Mouse (Mus musculus): ENCODE measurements around the gene Snn. TPM values are rescaled to one million over a fixed set of nuclear protein-coding genes. Genes with fewer than 3 reads are reported as not detected.
A peak's percentile ranks its signal among the peaks of the same experiment; 100 is the strongest.

Snn gene
- polyA plus RNA-seq, 1 experiment from 2014 or later, result 34.5 TPM

DNA sequence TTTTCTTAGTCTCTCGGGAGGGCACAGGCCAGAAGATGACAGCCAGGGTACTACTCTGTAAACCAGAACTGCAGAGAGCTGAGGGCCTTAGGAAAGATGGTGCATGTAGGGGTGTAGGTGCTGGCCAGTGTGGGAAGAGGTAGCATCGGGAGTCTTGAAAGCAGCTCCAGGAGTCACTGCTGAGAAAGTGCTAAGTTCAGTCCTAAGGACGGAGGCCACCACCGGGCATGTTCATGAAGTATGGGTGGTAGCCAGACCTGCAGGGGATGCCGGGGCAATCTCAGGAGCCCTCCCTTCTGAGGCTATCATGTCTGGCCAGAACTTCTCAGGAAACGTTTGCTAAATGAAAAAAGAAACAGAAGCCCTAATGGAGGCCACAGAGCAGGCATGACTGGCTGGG lies 8.5 kb downstream of the Snn start:
- H3K4me2 ChIP-seq, result 0 out of 2 replicates have a peak overlapping the region, but pooled peaks have one; percentile 5

DNA sequence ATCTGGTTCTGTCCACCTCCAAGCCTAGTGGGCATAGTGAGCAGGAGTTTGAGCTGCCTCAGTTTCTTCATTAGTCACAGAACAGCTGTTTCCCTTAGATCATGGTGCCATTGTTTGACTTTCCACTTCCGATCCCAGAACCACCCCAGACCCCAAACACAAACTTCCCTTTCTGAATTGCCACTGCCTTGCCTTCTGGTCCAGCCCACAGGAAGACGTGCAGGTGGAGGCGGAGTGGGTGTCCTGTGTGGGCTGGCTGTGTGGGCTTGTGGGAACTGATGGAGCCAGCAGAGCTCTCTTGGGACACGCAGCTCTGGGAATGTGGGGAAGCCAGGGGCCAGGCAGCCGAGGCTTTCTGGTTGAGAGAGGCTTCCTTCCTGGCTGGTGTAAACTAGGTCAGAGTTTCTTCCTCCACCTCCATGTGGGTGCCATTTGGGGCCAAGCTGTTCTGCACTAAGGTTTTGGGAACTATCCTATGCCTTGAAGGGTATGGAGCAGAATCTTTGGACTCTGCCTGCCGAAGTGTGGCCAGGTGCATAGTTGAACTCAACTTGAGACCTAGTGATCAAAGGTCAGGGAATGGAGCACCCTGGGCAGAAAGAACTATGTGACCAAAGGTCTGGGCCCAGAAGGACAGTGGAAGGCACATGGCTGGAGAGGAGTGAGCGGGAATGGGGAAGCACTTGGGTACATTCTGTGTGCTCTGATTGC lies 9.1 kb downstream of the Snn start:
- Histone ChIP-seq H3K9ac (no peak overlapping the region), H3K27me3 (no peaks in the 10 kb centered on the region), H3K27ac (peak overlapping the region; percentile 43; the same call in 1 of the 2 replicates), H3K9me3 (no peaks in the 10 kb centered on the region), H3K4me3 (no peak overlapping the region), H3K4me1 (peaks cover 52% of the 10 kb centered on the region), H3K4me2 (no peak overlapping the region), H3K36me3 (peaks cover 37% of the 10 kb centered on the region)
- 66% methylated on average over 7 of the region's 7 CpGs for WGBS
- ATAC-seq (ENCODE audit: insufficient number of reproducible peaks, low FRiP score, low TSS enrichment, low read depth), result no peak

More for the DNA sequence above, 8.5 kb downstream of the Snn start:
- H3K9me3 ChIP-seq, result no peaks in the 10 kb centered on the region
- H3K27ac ChIP-seq, result peak overlapping the region; percentile 43
- no peak for ATAC-seq (ENCODE audit: insufficient number of reproducible peaks, low FRiP score, low TSS enrichment, low read depth)
- H3K4me1 ChIP-seq, result peaks cover 55% of the 10 kb centered on the region
- H3K36me3 ChIP-seq, result peaks cover 31% of the 10 kb centered on the region
- 70% methylated on average over 6 of the region's 6 CpGs for WGBS
- H3K27me3 ChIP-seq, result no peaks in the 10 kb centered on the region
- no peak overlapping the region for H3K9ac ChIP-seq
- H3K4me3 ChIP-seq, result no peak overlapping the region

DNA sequence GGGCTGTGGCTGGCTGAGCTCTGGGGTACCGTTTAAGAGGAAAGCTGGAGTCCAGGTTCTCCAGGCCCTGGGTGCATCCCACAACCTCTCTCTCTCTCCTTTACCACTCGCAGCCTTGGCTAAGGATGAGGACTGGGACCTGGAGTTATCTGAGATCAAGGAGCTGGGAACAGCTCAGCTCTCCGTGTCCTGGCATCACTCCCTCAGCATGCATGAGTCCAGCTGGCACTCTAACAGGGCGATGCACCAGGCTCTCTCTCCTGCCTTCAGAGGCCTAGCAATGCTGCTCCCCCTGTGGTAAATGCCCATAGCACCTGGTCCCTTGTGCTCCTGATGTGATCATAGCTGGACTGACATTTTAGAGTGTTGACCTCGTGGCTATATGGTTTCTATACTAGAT lies 10.4 kb downstream of the Snn start:
- no peaks in the 10 kb centered on the region for H3K27me3 ChIP-seq
- H3K4me3 ChIP-seq, result no peak overlapping the region
- no peak overlapping the region for H3K4me2 ChIP-seq
- H3K9me3 ChIP-seq, result no peaks in the 10 kb centered on the region
- peaks cover 48% of the 10 kb centered on the region for H3K4me1 ChIP-seq
- ATAC-seq (ENCODE audit: insufficient number of reproducible peaks, low FRiP score, low TSS enrichment, low read depth), result no peak
- H3K27ac ChIP-seq, result 0 out of 2 replicates have a peak overlapping the region, but pooled peaks have one; percentile 9
- 71% methylated on average over 5 of the region's 5 CpGs for WGBS
- peaks cover 50% of the 10 kb centered on the region for H3K36me3 ChIP-seq
- no peak overlapping the region for H3K9ac ChIP-seq

DNA sequence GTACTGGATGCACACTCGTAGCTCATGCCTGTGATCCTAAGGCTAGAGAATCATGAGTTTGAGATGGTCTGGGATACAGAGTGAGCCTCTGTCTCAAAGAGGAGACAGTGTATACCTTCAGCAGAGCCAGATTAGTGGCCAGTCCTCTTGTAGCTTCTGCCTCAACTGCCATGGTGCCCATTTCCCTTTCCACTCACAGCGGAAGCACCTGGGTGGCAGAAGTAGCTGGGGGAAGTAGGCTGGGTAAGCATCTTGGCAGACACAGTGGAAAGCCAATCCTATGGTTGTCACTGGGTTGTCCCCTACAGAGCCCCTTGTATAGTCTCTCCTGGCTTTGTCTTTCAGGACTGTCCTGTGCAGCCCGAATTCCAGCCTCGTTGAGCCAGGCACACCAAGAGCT lies 11.1 kb downstream of the Snn start:
- ATAC-seq (ENCODE audit: insufficient number of reproducible peaks, low FRiP score, low TSS enrichment, low read depth), result no peak
- peaks cover 48% of the 10 kb centered on the region for H3K4me1 ChIP-seq
- no peak overlapping the region for H3K4me3 ChIP-seq
- H3K4me2 ChIP-seq, result no peak overlapping the region
- H3K36me3 ChIP-seq, result peaks cover 57% of the 10 kb centered on the region
- no peaks in the 10 kb centered on the region for H3K27me3 ChIP-seq
- H3K27ac ChIP-seq, result no peak overlapping the region
- H3K9me3 ChIP-seq, result no peaks in the 10 kb centered on the region
- WGBS, result 90% methylated on average over 4 of the region's 4 CpGs
- no peak overlapping the region for H3K9ac ChIP-seq

DNA sequence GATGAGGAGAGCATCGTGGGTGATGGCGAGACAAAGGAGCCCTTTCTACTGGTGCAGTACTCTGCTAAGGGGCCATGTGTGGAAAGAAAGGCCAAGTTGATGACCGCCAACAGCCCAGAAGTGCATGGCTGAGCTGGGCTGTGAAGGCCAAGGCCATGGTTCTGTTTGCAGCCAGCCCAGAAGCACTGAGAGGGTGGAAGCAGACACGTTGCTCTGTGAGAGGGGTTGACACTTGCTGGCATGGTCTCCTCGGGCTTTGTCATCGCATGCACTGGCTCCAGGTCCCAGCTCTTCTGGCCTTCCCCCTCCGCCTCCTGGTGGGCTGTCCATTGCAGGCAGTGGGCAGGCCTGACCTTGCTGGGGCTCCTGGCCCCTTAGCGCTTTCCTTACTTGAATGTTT lies 11.7 kb downstream of the Snn start:
- Histone ChIP-seq H3K4me1 (peaks cover 44% of the 10 kb centered on the region), H3K27ac (0 out of 2 replicates have a peak overlapping the region, but pooled peaks have one; percentile 22), H3K36me3 (peaks cover 61% of the 10 kb centered on the region), H3K4me3 (no peak overlapping the region), H3K27me3 (no peaks in the 10 kb centered on the region), H3K9me3 (no peaks in the 10 kb centered on the region), H3K4me2 (no peak overlapping the region), H3K9ac (no peak overlapping the region)
- WGBS, result 83% methylated on average over 8 of the region's 8 CpGs
- ATAC-seq (ENCODE audit: insufficient number of reproducible peaks, low FRiP score, low TSS enrichment, low read depth), result no peak

DNA sequence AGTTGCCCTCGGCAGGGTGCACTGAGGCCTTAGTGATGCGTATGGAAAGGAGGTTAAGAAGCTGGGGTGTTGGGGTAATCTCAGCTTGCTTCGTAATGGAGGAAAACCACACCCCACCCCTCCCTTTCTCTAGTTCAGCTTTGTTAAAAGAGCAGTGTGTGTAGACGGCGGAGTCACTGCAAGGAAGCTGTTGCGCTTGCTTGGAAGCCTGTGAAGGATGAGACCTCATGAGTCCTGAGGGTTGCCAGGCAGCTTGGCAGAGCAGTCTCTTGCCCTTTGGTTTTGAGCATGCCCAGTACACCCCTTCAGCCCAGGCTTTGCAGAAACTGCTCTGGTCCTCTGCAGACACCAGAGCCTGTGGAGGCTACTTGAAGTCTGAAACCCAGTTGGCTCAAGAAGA lies 12.3 kb downstream of the Snn start:
- no peak overlapping the region for H3K4me3 ChIP-seq
- ATAC-seq (ENCODE audit: insufficient number of reproducible peaks, low FRiP score, low TSS enrichment, low read depth), result no peak
- no peak overlapping the region for H3K9ac ChIP-seq
- no peaks in the 10 kb centered on the region for H3K27me3 ChIP-seq
- H3K9me3 ChIP-seq, result no peaks in the 10 kb centered on the region
- peak overlapping the region; percentile 22; the same call in 1 of the 2 replicates for H3K27ac ChIP-seq
- 74% methylated on average over 6 of the region's 6 CpGs for WGBS
- H3K36me3 ChIP-seq, result peaks cover 64% of the 10 kb centered on the region
- no peak overlapping the region for H3K4me2 ChIP-seq
- peaks cover 37% of the 10 kb centered on the region for H3K4me1 ChIP-seq

DNA sequence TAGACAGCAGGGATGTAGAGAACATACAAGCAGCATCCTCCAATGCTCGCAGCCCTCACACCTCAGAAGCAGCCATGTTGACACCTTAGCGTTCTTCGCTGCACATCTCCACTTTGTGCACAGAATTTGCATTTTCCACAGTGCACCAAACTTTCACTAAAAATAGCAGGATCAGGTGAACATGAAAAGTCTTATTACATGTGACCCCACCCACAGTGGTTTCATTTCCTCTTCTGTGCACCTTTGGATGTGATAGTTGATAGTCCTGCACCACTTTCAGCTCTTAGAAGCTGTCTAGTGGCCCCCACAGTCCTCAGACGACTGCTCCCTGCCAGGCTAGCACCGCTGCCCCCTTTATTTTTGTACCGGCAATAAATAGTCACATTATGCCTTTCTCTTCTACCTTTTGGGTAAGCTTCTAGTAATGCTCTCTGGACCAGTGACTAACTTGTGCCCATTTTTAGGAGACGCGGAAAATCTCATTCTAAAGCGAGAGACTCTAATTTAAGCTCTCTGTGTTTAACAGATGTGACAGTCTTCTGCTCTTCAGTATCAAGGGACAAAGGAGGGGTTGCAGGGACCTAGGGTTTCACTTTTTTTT lies 17.0 kb downstream of the Snn start:
- H3K4me1 ChIP-seq, result peaks cover 7% of the 10 kb centered on the region; the same call in 1 of the 2 replicates
- no peak overlapping the region for H3K4me2 ChIP-seq
- no peaks in the 10 kb centered on the region for H3K27me3 ChIP-seq
- H3K36me3 ChIP-seq, result peaks cover 91% of the 10 kb centered on the region
- no peak overlapping the region for H3K4me3 ChIP-seq
- no peaks in the 10 kb centered on the region for H3K9me3 ChIP-seq
- H3K9ac ChIP-seq, result no peak overlapping the region
- 88% methylated on average over 9 of the region's 9 CpGs for WGBS
- ATAC-seq (ENCODE audit: insufficient number of reproducible peaks, low FRiP score, low TSS enrichment, low read depth), result no peak
- no peak overlapping the region for H3K27ac ChIP-seq

DNA sequence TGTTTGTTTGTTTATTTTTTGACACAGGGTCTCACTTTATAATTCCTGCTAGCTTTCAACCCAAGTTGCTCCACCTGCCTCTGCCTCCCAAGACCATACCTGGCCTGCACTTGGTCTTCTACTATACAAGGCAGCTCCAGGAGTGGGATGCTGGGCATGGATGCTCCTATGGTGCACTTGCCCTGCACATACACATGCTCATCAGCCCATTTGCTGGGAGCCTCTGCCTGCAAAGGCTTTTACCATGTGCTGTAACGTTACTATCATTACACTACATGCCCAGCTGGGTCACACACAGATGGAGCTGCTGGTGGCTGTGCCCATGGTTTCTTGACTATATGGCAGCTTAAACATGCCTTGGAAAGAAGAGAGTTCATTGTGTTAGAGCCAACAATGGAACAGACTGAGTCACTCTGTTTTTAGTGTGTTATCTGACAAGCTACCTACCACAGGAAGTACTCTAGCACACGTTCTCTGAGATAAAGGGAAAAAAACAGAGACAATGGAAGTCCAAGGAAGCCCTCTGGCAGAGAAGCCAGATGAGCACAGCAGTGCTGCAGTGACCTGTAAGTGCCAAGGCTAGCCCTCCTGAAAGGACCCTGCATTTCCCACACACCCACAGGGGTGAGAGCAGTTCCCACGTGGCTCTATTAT lies 17.6 kb downstream of the Snn start:
- no peak for ATAC-seq (ENCODE audit: insufficient number of reproducible peaks, low FRiP score, low TSS enrichment, low read depth)
- no peaks in the 10 kb centered on the region for H3K9me3 ChIP-seq
- WGBS, result 75% methylated on average over 3 of the region's 3 CpGs

DNA sequence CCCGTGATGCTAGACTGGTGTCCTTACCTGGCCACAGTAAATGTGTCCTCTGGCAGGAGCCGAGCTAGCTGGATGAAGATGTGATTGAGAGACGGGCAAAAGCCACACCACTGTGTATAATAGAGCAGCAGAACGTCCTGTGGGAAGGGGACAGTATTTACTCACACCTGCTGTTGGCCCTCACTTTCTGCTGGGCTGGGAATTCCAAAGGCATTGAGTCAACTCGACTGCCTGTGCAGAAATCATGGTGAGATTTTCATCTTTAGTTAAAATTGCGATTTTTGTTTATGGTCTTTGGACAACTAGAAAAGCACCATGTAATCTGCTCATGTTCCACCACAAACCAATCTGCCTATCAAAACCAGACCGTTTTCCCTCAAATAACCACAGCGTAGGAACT lies 23.4 kb downstream of the Snn start:
- Histone ChIP-seq H3K9ac (no peak overlapping the region), H3K4me1 (no peaks in the 10 kb centered on the region), H3K27ac (no peak overlapping the region), H3K4me2 (no peak overlapping the region), H3K27me3 (no peaks in the 10 kb centered on the region), H3K4me3 (no peak overlapping the region), H3K36me3 (peaks cover 84% of the 10 kb centered on the region), H3K9me3 (no peaks in the 10 kb centered on the region)
- no peak for ATAC-seq (ENCODE audit: insufficient number of reproducible peaks, low FRiP score, low TSS enrichment, low read depth)
- 89% methylated on average over 8 of the region's 8 CpGs for WGBS

More for the DNA sequence above, 17.6 kb downstream of the Snn start:
- Histone ChIP-seq H3K27ac (no peak overlapping the region), H3K4me2 (no peak overlapping the region), H3K36me3 (peaks cover 91% of the 10 kb centered on the region), H3K4me3 (no peak overlapping the region), H3K9ac (no peak overlapping the region), H3K27me3 (no peaks in the 10 kb centered on the region), H3K4me1 (0 out of 2 replicates have a peak, but pooled peaks cover 2% of the 10 kb centered on the region)

DNA sequence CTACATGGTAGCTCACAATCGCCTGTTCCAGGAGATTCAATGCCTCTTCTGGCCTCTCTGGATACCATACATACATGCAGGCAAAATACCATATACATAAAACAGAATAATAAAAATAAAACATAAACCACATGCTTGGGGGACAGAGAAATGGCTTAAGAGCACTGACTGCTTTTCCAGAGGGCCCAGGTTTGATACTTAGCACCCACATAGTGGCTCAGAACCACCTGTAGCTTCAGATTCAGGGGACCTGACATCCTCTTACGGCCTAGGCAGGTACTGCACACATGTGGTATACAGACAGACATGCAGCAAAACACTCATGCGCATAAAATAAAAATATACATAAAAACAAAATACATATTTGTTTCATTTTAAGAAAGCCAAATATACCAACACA lies 25.6 kb downstream of the Snn start:
- Histone ChIP-seq H3K4me2 (no peak overlapping the region), H3K27ac (no peak overlapping the region), H3K4me3 (no peak overlapping the region), H3K4me1 (no peaks in the 10 kb centered on the region), H3K9me3 (no peaks in the 10 kb centered on the region), H3K9ac (no peak overlapping the region), H3K36me3 (peaks cover 84% of the 10 kb centered on the region), H3K27me3 (no peaks in the 10 kb centered on the region)
- ATAC-seq (ENCODE audit: insufficient number of reproducible peaks, low FRiP score, low TSS enrichment, low read depth), result no peak
- 89% methylated on average over 3 of the region's 3 CpGs for WGBS

DNA sequence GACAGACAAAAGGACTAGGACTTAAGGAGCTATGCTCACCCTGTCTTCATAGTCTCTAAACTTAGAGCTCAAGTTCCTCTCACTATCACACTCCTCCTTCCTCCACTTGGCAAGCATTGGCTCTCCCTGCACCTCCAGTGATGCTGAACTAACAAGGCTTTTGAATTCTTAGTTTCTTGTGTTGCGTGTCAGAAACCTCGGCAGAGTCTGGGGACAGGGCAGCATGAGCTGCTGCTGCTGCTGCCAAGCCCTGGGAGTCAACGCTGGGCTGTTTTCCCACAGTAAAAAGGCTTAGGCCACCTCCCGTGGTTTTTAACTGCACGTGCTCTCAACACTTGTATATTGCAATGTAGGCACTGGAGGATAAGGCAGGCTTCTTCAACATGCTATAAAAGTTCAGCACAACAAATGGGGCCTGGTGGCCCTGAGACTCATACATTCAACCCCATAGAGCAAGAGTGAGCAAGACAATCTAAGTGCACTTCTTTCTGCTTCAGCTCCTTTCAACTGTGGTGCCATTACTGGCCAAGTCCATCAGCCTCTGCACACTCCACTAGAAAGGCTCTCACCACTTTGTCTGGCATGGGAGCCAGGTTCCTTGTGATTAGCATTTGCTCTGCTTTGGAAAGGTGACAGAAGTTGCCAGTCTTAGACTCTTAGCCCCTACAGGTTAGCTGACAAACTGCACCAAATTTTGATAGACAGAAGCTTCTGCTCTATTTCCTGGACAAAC lies 26.3 kb downstream of the Snn start:
- no peak overlapping the region for H3K27ac ChIP-seq
- no peak for ATAC-seq (ENCODE audit: insufficient number of reproducible peaks, low FRiP score, low TSS enrichment, low read depth)
- H3K4me2 ChIP-seq, result no peak overlapping the region
- peaks cover 86% of the 10 kb centered on the region for H3K36me3 ChIP-seq
- H3K27me3 ChIP-seq, result no peaks in the 10 kb centered on the region
- no peaks in the 10 kb centered on the region for H3K4me1 ChIP-seq
- no peak overlapping the region for H3K9ac ChIP-seq
- WGBS, result 63% methylated on average over 5 of the region's 5 CpGs
- H3K4me3 ChIP-seq, result no peak overlapping the region
- no peaks in the 10 kb centered on the region for H3K9me3 ChIP-seq
